Mouse (Mus musculus): Measurements from ENCODE around the gene Cfap45. TPM values are rescaled to one million over a fixed set of nuclear protein-coding genes. Genes with fewer than 3 reads are reported as not detected.
A peak's percentile ranks its signal among the peaks of the same experiment; 100 is the strongest.

Cfap45 gene
- 8.1 and 10.7 TPM in 2 replicates for polyA plus RNA-seq (2015; fragmentation: Nextera tagmentation; extraction: Ambion mirVana)

- peak; percentile 69 for ATAC-seq (ENCODE audit: borderline replicate concordance, extremely low read depth, low FRiP score, low TSS enrichment)
- Histone ChIP-seq H3K9me3 (0 out of 2 replicates have a peak, but pooled peaks cover 3% of the 10 kb centered on the region), H3K27me3 (no peaks in the 10 kb centered on the region), H3K36me3 (no peaks in the 10 kb centered on the region), H3K4me3 (peak within 1 kb of the TSS; percentile 41), H3K9ac (no peak within 1 kb of the TSS), H3K4me1 (peaks cover 55% of the 10 kb centered on the region), H3K4me2 (peak within 1 kb of the TSS; percentile 66), H3K27ac (peak within 1 kb of the TSS; percentile 86)
- WGBS: 3% methylated on average over 28 of the region's 28 CpGs
These were observed at the start of gene Cfap45 for GRCm38 (mm10) chr1:172520576-172521440. Cfap45 (plus strand) TSS chr1:172520801.

GRCm38 (mm10) chr1:172472909-172473308, 47.7 kb upstream of the Cfap45 start:
- Histone ChIP-seq H3K9ac (no peak overlapping the region), H3K27ac (no peak overlapping the region), H3K27me3 (no peaks in the 10 kb centered on the region), H3K4me2 (no peak overlapping the region), H3K9me3 (no peaks in the 10 kb centered on the region), H3K4me1 (peaks cover 15% of the 10 kb centered on the region), H3K4me3 (no peak overlapping the region), H3K36me3 (no peaks in the 10 kb centered on the region)
- no peak for ATAC-seq (ENCODE audit: borderline replicate concordance, extremely low read depth, low FRiP score, low TSS enrichment)

- no peak for ATAC-seq (ENCODE audit: borderline replicate concordance, extremely low read depth, low FRiP score, low TSS enrichment)
- Histone ChIP-seq H3K4me1 (peaks cover 15% of the 10 kb centered on the region), H3K27me3 (no peaks in the 10 kb centered on the region), H3K27ac (no peak overlapping the region), H3K9me3 (no peaks in the 10 kb centered on the region), H3K4me2 (no peak overlapping the region), H3K9ac (no peak overlapping the region), H3K36me3 (no peaks in the 10 kb centered on the region), H3K4me3 (no peak overlapping the region)
- WGBS: 78% methylated on average over 3 of the region's 3 CpGs
These were observed 46.4 kb upstream of the Cfap45 start for GRCm38 (mm10) chr1:172474196-172474595.

- WGBS: 36% methylated on average over 7 of the region's 7 CpGs
- no peak within 1 kb of the TSS for H3K9ac ChIP-seq
- ATAC-seq (ENCODE audit: borderline replicate concordance, extremely low read depth, low FRiP score, low TSS enrichment): peak; percentile 55; the same call in 1 of the 2 replicates
- no peaks in the 10 kb centered on the region for H3K27me3 ChIP-seq
- no peak within 1 kb of the TSS for H3K4me3 ChIP-seq
- H3K27ac ChIP-seq: no peak within 1 kb of the TSS
- H3K9me3 ChIP-seq: no peaks in the 10 kb centered on the region
- H3K4me2 ChIP-seq: no peak within 1 kb of the TSS
- peaks cover 6% of the 10 kb centered on the region for H3K4me1 ChIP-seq
- no peaks in the 10 kb centered on the region for H3K36me3 ChIP-seq
These were observed 45.4 kb upstream of the Cfap45 start, which contains the start of gene Slamf9 for GRCm38 (mm10) chr1:172475054-172475741. Slamf9 (plus strand) TSS chr1:172475358.

- Histone ChIP-seq H3K27me3 (no peaks in the 10 kb centered on the region), H3K9ac (no peak overlapping the region), H3K27ac (no peak overlapping the region), H3K4me1 (peaks cover 23% of the 10 kb centered on the region), H3K4me3 (no peak overlapping the region), H3K4me2 (no peak overlapping the region), H3K36me3 (no peaks in the 10 kb centered on the region), H3K9me3 (no peaks in the 10 kb centered on the region)
- WGBS: 72% methylated on average over 5 of the region's 5 CpGs
- ATAC-seq (ENCODE audit: borderline replicate concordance, extremely low read depth, low FRiP score, low TSS enrichment): no peak
These were observed 42.6 kb upstream of the Cfap45 start for GRCm38 (mm10) chr1:172478020-172478419.

GRCm38 (mm10) chr1:172480376-172480775, 40.2 kb upstream of the Cfap45 start:
- Histone ChIP-seq H3K27me3 (no peaks in the 10 kb centered on the region), H3K4me3 (no peak overlapping the region), H3K9me3 (no peaks in the 10 kb centered on the region), H3K4me2 (no peak overlapping the region), H3K36me3 (no peaks in the 10 kb centered on the region), H3K27ac (no peak overlapping the region), H3K9ac (no peak overlapping the region), H3K4me1 (peaks cover 33% of the 10 kb centered on the region)
- ATAC-seq (ENCODE audit: borderline replicate concordance, extremely low read depth, low FRiP score, low TSS enrichment): no peak
- 88% methylated on average over 4 of the region's 4 CpGs for WGBS

GRCm38 (mm10) chr1:172481111-172481510, 39.5 kb upstream of the Cfap45 start:
- 10% methylated on average over 13 of the region's 13 CpGs for WGBS
- H3K9ac ChIP-seq: 0 out of 2 replicates have a peak overlapping the region, but pooled peaks have one; percentile 43
- no peak for ATAC-seq (ENCODE audit: borderline replicate concordance, extremely low read depth, low FRiP score, low TSS enrichment)
- peaks cover 33% of the 10 kb centered on the region for H3K4me1 ChIP-seq
- no peaks in the 10 kb centered on the region for H3K27me3 ChIP-seq
- H3K9me3 ChIP-seq: no peaks in the 10 kb centered on the region
- peak overlapping the region; percentile 92 for H3K27ac ChIP-seq
- peak overlapping the region; percentile 76 for H3K4me2 ChIP-seq
- H3K4me3 ChIP-seq: peak overlapping the region; percentile 56
- H3K36me3 ChIP-seq: no peaks in the 10 kb centered on the region

GRCm38 (mm10) chr1:172481540-172482280, 38.9 kb upstream of the Cfap45 start, which contains the start of gene Igsf9:
Igsf9 (plus strand) TSS chr1:172481788.
- ATAC-seq (ENCODE audit: borderline replicate concordance, extremely low read depth, low FRiP score, low TSS enrichment): peak; percentile 95
- H3K9ac ChIP-seq: peak within 1 kb of the TSS; percentile 43
- no peaks in the 10 kb centered on the region for H3K36me3 ChIP-seq
- WGBS: 0% methylated on average over 38 of the region's 38 CpGs
- H3K9me3 ChIP-seq: no peaks in the 10 kb centered on the region
- H3K27me3 ChIP-seq: no peaks in the 10 kb centered on the region
- H3K4me3 ChIP-seq: peak within 1 kb of the TSS; percentile 56
- H3K27ac ChIP-seq: peak within 1 kb of the TSS; percentile 92
- H3K4me1 ChIP-seq: peaks cover 33% of the 10 kb centered on the region
- peak within 1 kb of the TSS; percentile 76 for H3K4me2 ChIP-seq

- peaks cover 33% of the 10 kb centered on the region for H3K4me1 ChIP-seq
- peak overlapping the region; percentile 56 for H3K4me3 ChIP-seq
- peak overlapping the region; percentile 43 for H3K9ac ChIP-seq
- H3K4me2 ChIP-seq: peak overlapping the region; percentile 76
- H3K9me3 ChIP-seq: no peaks in the 10 kb centered on the region
- 6% methylated on average over 12 of the region's 12 CpGs for WGBS
- H3K36me3 ChIP-seq: no peaks in the 10 kb centered on the region
- peak overlapping the region; percentile 92 for H3K27ac ChIP-seq
- no peak for ATAC-seq (ENCODE audit: borderline replicate concordance, extremely low read depth, low FRiP score, low TSS enrichment)
- no peaks in the 10 kb centered on the region for H3K27me3 ChIP-seq
These were observed 37.9 kb upstream of the Cfap45 start for GRCm38 (mm10) chr1:172482518-172483360.

- Histone ChIP-seq H3K36me3 (no peaks in the 10 kb centered on the region), H3K4me1 (peaks cover 33% of the 10 kb centered on the region), H3K4me3 (peak overlapping the region; percentile 56), H3K27me3 (no peaks in the 10 kb centered on the region), H3K9ac (no peak overlapping the region; the same call in 1 of the 2 replicates), H3K9me3 (no peaks in the 10 kb centered on the region), H3K4me2 (peak overlapping the region; percentile 76), H3K27ac (no peak overlapping the region)
- WGBS: 36% methylated on average over 4 of the region's 4 CpGs
- ATAC-seq (ENCODE audit: borderline replicate concordance, extremely low read depth, low FRiP score, low TSS enrichment): no peak
These were observed 37.3 kb upstream of the Cfap45 start for GRCm38 (mm10) chr1:172483361-172483660.

GRCm38 (mm10) chr1:172484236-172484635, 36.4 kb upstream of the Cfap45 start:
- Histone ChIP-seq H3K36me3 (no peaks in the 10 kb centered on the region), H3K27ac (no peak overlapping the region), H3K9me3 (no peaks in the 10 kb centered on the region), H3K4me1 (peaks cover 33% of the 10 kb centered on the region), H3K4me3 (no peak overlapping the region), H3K27me3 (no peaks in the 10 kb centered on the region), H3K9ac (no peak overlapping the region), H3K4me2 (peak overlapping the region; percentile 29)
- WGBS: 54% methylated on average over 11 of the region's 11 CpGs
- ATAC-seq (ENCODE audit: borderline replicate concordance, extremely low read depth, low FRiP score, low TSS enrichment): no peak
